Mouse (Mus musculus): Measurements from ENCODE around the gene Uimc1. TPM values are rescaled to one million over a fixed set of nuclear protein-coding genes. Genes with fewer than 3 reads are reported as not detected.

The Uimc1 gene
- polyA plus RNA-seq, 1 experiment = 70.3 TPM

- no peak overlapping the region for H3K4me3 ChIP-seq (replicated peaks; ENCODE audit: control insufficient read depth, low read depth, low read length)
- TF ChIP-seq POLR2A (IDR thresholded peaks at IDR 0.05; ENCODE audit: borderline replicate concordance, control insufficient read depth, low read depth, low read length) (no peak), CTCF (IDR thresholded peaks at IDR 0.05; ENCODE audit: control insufficient read depth, insufficient read depth, low read length) (no peak)
- WGBS = 59% methylated on average over 10 of the region's 10 CpGs
- no peaks in the 10 kb centered on the region; the same call in none of the 2 replicates for H3K4me1 ChIP-seq (ENCODE audit: control insufficient read depth, insufficient read depth, low read length)
- H3K27ac ChIP-seq (ENCODE audit: control insufficient read depth, insufficient read depth, low read depth, low read length, poor library complexity) = no peak overlapping the region
These were observed 98.0 kb downstream of the Uimc1 start for GRCm38 (mm10) chr13:55002090-55002489.

- Histone ChIP-seq H3K4me3 (replicated peaks; ENCODE audit: control insufficient read depth, low read depth, low read length) (no peak overlapping the region), H3K27ac (ENCODE audit: control insufficient read depth, insufficient read depth, low read depth, low read length, poor library complexity) (no peak overlapping the region), H3K4me1 (ENCODE audit: control insufficient read depth, insufficient read depth, low read length) (no peaks in the 10 kb centered on the region; the same call in none of the 2 replicates)
- TF ChIP-seq CTCF (IDR thresholded peaks at IDR 0.05; ENCODE audit: control insufficient read depth, insufficient read depth, low read length) (no peak), POLR2A (IDR thresholded peaks at IDR 0.05; ENCODE audit: borderline replicate concordance, control insufficient read depth, low read depth, low read length) (no peak)
- 79% methylated on average over 10 of the region's 10 CpGs for whole genome bisulfite sequencing
These were observed 99.7 kb downstream of the Uimc1 start for GRCm38 (mm10) chr13:55000433-55000832.

GRCm38 (mm10) chr13:54997568-54997967 lies 102.5 kb downstream of the Uimc1 start:
- TF ChIP-seq CTCF (IDR thresholded peaks at IDR 0.05; ENCODE audit: control insufficient read depth, insufficient read depth, low read length) (no peak), POLR2A (IDR thresholded peaks at IDR 0.05; ENCODE audit: borderline replicate concordance, control insufficient read depth, low read depth, low read length) (no peak)
- Histone ChIP-seq H3K27ac (ENCODE audit: control insufficient read depth, insufficient read depth, low read depth, low read length, poor library complexity) (no peak overlapping the region), H3K4me3 (replicated peaks; ENCODE audit: control insufficient read depth, low read depth, low read length) (no peak overlapping the region), H3K4me1 (ENCODE audit: control insufficient read depth, insufficient read depth, low read length) (no peaks in the 10 kb centered on the region)
- 87% methylated on average over 8 of the region's 8 CpGs for WGBS

GRCm38 (mm10) chr13:54995161-54995560 lies 104.9 kb downstream of the Uimc1 start:
- no peak overlapping the region for H3K4me3 ChIP-seq (replicated peaks; ENCODE audit: control insufficient read depth, low read depth, low read length)
- TF ChIP-seq CTCF (IDR thresholded peaks at IDR 0.05; ENCODE audit: control insufficient read depth, insufficient read depth, low read length) (no peak), POLR2A (IDR thresholded peaks at IDR 0.05; ENCODE audit: borderline replicate concordance, control insufficient read depth, low read depth, low read length) (no peak)
- H3K4me1 ChIP-seq (ENCODE audit: control insufficient read depth, insufficient read depth, low read length) = no peaks in the 10 kb centered on the region
- H3K27ac ChIP-seq (ENCODE audit: control insufficient read depth, insufficient read depth, low read depth, low read length, poor library complexity) = no peak overlapping the region
- 62% methylated on average over 6 of the region's 6 CpGs for WGBS

- TF ChIP-seq POLR2A (IDR thresholded peaks at IDR 0.05; ENCODE audit: borderline replicate concordance, control insufficient read depth, low read depth, low read length) (no peak), CTCF (IDR thresholded peaks at IDR 0.05; ENCODE audit: control insufficient read depth, insufficient read depth, low read length) (no peak)
- WGBS = 70% methylated on average over 4 of the region's 4 CpGs
- H3K27ac ChIP-seq (ENCODE audit: control insufficient read depth, insufficient read depth, low read depth, low read length, poor library complexity) = no peak overlapping the region
- no peaks in the 10 kb centered on the region for H3K4me1 ChIP-seq (ENCODE audit: control insufficient read depth, insufficient read depth, low read length)
- H3K4me3 ChIP-seq (replicated peaks; ENCODE audit: control insufficient read depth, low read depth, low read length) = no peak overlapping the region
These were observed 105.5 kb downstream of the Uimc1 start for GRCm38 (mm10) chr13:54994576-54994975.

- TF ChIP-seq POLR2A (IDR thresholded peaks at IDR 0.05; ENCODE audit: borderline replicate concordance, control insufficient read depth, low read depth, low read length) (no peak), CTCF (IDR thresholded peaks at IDR 0.05; ENCODE audit: control insufficient read depth, insufficient read depth, low read length) (no peak)
- Histone ChIP-seq H3K27ac (ENCODE audit: control insufficient read depth, insufficient read depth, low read depth, low read length, poor library complexity) (no peak overlapping the region), H3K4me1 (ENCODE audit: control insufficient read depth, insufficient read depth, low read length) (peaks cover 1% of the 10 kb centered on the region), H3K4me3 (replicated peaks; ENCODE audit: control insufficient read depth, low read depth, low read length) (no peak overlapping the region)
- WGBS = 77% methylated on average over 7 of the region's 7 CpGs
These were observed 107.9 kb downstream of the Uimc1 start for GRCm38 (mm10) chr13:54992215-54992614.

GRCm38 (mm10) chr13:54988181-54988760 lies 111.8 kb downstream of the Uimc1 start:
- peaks cover 1% of the 10 kb centered on the region for H3K4me1 ChIP-seq (ENCODE audit: control insufficient read depth, insufficient read depth, low read length)
- TF ChIP-seq CTCF (IDR thresholded peaks at IDR 0.05; ENCODE audit: control insufficient read depth, insufficient read depth, low read length) (no peak), POLR2A (IDR thresholded peaks at IDR 0.05; ENCODE audit: borderline replicate concordance, control insufficient read depth, low read depth, low read length) (no peak)
- no peak overlapping the region for H3K27ac ChIP-seq (ENCODE audit: control insufficient read depth, insufficient read depth, low read depth, low read length, poor library complexity)
- 7% methylated on average over 7 of the region's 7 CpGs for WGBS
- no peak overlapping the region for H3K4me3 ChIP-seq (replicated peaks; ENCODE audit: control insufficient read depth, low read depth, low read length)

GRCm38 (mm10) chr13:54987405-54987804 lies 112.7 kb downstream of the Uimc1 start:
- no peak for TF ChIP-seq CTCF (IDR thresholded peaks at IDR 0.05; ENCODE audit: control insufficient read depth, insufficient read depth, low read length)
- no peak for TF ChIP-seq POLR2A (IDR thresholded peaks at IDR 0.05; ENCODE audit: borderline replicate concordance, control insufficient read depth, low read depth, low read length)
- WGBS = 87% methylated on average over 9 of the region's 9 CpGs
- peaks cover 1% of the 10 kb centered on the region for H3K4me1 ChIP-seq (ENCODE audit: control insufficient read depth, insufficient read depth, low read length)
- H3K4me3 ChIP-seq (replicated peaks; ENCODE audit: control insufficient read depth, low read depth, low read length) = no peak overlapping the region
- no peak overlapping the region for H3K27ac ChIP-seq (ENCODE audit: control insufficient read depth, insufficient read depth, low read depth, low read length, poor library complexity)

GRCm38 (mm10) chr13:54983614-54984013 lies 116.5 kb downstream of the Uimc1 start:
- TF ChIP-seq CTCF (IDR thresholded peaks at IDR 0.05; ENCODE audit: control insufficient read depth, insufficient read depth, low read length) (peak; percentile 39; the same call in 1 of the 2 replicates), POLR2A (IDR thresholded peaks at IDR 0.05; ENCODE audit: borderline replicate concordance, control insufficient read depth, low read depth, low read length) (no peak)
- H3K4me1 ChIP-seq (ENCODE audit: control insufficient read depth, insufficient read depth, low read length) = peaks cover 1% of the 10 kb centered on the region
- 43% methylated on average over 2 of the region's 2 CpGs for WGBS
- no peak overlapping the region for H3K27ac ChIP-seq (ENCODE audit: control insufficient read depth, insufficient read depth, low read depth, low read length, poor library complexity)
- H3K4me3 ChIP-seq (replicated peaks; ENCODE audit: control insufficient read depth, low read depth, low read length) = no peak overlapping the region
